Mouse (Mus musculus) small intestine, adult 2 months (tissue): ENCODE measurements around the gene Tomm70a.

Experiments
- CTCF ChIP-seq: fragments of 200-500 bp; IDR thresholded peaks from 2 replicates; pipeline ENCODE4 v1.5.1; 2012; ENCODE audit warnings: low read depth, mild to moderate bottlenecking, control low read depth, inconsistent platforms, low read length, moderate library complexity, mixed read lengths; ENCODE audit not compliant: insufficient replicate concordance, insufficient read length; ENCODE audit errors: extremely low read depth
- POLR2A ChIP-seq: fragments of 200-500 bp; IDR thresholded peaks from 2 replicates; pipeline ENCODE4 v1.6.1; 2012; ENCODE audit warnings: low read depth, mild to moderate bottlenecking, control low read depth, inconsistent platforms, low read length, moderate library complexity

- TF ChIP-seq POLR2A (no peak), CTCF (no peak)
Observed at GRCm38 (mm10) chr16:57190390-57190789, 68.9 kb downstream of the Tomm70a start.
